Mouse (Mus musculus) Patski (cell line): ENCODE data around the gene Lepr. TPM values are rescaled to one million over a fixed set of nuclear protein-coding genes. Genes with fewer than 3 reads are reported as not detected.

Experiments
- ATAC-seq: fragments of 100-300 bp; one replicate; pipeline ENCODE4 v1.8.0; 2021
- CTCF ChIA-PET: fragments of 350-600 bp; sonication (Branson Sonifier 250); formaldehyde crosslinking; loops from one replicate; lab custom pipeline; 2022; ENCODE audit warnings: inconsistent platforms; lab: Charles Lee
- POLR2A ChIA-PET: fragments of 350-600 bp; sonication (Branson Sonifier 250); formaldehyde crosslinking; loops from one replicate; lab custom pipeline; 2022; ENCODE audit warnings: antibody characterized with exemption, inconsistent platforms; lab: Charles Lee
- DNase-seq: peaks from one replicate; pipeline ENCODE4 v3.0.0-alpha.2; 2011; ENCODE audit warnings: low read depth, low spot score
- H3K27me3 ChIP-seq: fragments of 371-371 bp; one replicate; pipeline ENCODE4 v1.5.1; 2021
- CTCF ChIP-seq: fragments of 100-300 bp; IDR thresholded peaks from one replicate; pipeline ENCODE4 v1.5.1; 2021
- in situ Hi-C: fragments of 300-500 bp; cut with MboI; formaldehyde crosslinking; loops from 3 replicates; pipeline ENCODE4 v1.11.1; 2018; ENCODE audit warnings: low pct_unique_long_range_greater_than_20kb, mixed read lengths
- polyA plus RNA-seq: library from polyadenylated mRNA; unstranded; gene quantifications from one replicate; pipeline ENCODE4 v1.2.3, GENCODE M21; 2021

Gene Lepr
- polyA plus RNA-seq, 1 experiment from 2014 or later: 1.5 TPM

DNA sequence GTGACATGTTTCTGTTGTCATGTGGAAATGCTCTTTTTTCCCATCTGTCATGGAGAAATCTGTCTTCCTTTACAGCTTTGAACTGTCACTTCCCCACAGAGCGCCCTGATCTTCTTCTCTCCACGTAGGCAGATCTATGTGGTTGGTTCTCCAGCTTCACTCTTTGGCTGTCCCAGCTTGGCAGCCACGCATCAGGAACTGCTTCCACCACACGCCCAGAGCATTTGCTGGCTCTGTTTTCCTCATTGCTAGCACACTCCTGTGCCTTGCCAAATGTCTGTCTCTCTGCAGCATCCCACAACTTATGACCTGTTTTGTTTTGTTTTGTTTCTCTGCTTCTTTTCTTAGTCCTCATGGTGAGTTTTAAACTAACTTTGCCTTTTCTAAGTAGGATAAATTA lies 24.3 kb upstream of the Lepr start:
- in situ Hi-C loops: no loop called here
- POLR2A ChIA-PET: no interaction called here
- TF ChIP-seq CTCF: no peak
- H3K27me3 ChIP-seq: no peaks in the 10 kb centered on the region
- no peak for ATAC-seq
- CTCF ChIA-PET: no interaction called here
- no peak for DNase-seq

DNA sequence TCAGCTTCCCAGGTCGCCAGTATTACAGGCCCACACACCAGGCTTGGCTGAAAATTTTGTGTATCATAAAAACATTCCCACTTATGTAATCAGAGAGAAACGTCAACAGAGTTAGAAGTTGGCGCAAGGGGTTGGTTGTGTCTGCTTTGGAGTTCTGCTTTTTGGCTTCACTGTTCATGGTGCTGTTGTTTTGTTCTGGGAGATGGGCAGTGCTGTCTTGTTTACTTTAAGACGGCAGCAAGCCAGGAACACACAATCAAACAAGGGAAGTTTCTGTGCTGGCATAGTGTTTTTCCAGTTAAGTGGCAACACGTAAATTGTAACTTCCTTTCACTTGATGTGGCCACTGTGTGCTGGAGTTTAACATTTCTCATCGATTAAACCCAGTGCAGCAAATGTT lies 22.7 kb upstream of the Lepr start:
- POLR2A ChIA-PET: no interaction called here
- no peak for ATAC-seq
- in situ Hi-C loops: no loop called here

DNA sequence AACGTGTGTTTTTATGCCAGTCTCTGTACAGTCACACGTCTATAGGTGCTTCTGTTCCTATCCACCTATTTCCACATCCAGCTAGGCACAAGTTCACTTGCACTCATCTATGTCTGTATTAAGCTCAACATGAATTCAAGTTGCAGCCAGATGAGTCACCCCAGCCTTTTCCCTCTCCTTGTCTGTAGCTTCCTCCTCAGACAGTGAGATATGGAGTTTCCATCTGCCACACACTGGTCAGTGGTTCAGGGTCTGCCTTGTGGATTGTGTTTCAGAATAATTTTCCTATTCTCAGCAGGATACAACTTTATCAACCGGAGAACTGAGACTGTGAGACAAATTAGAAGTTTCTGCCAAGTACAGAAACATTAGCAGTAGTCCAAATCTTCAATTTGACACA lies 20.0 kb upstream of the Lepr start:
- DNase-seq (no peak), ATAC-seq (no peak)
- no peaks in the 10 kb centered on the region for H3K27me3 ChIP-seq
- in situ Hi-C loops: no loop called here
- ChIA-PET CTCF (interaction anchor here (0.9 kb wide), 1 partner anchor 24 kb away, joined by 3 read pairs; no protein-coding TSS in a partner anchor), POLR2A (no interaction called here)
- no peak for TF ChIP-seq CTCF

More for the DNA sequence above, 22.7 kb upstream of the Lepr start:
- DNase-seq: no peak
- H3K27me3 ChIP-seq: no peaks in the 10 kb centered on the region
- CTCF ChIA-PET: no interaction called here
- TF ChIP-seq CTCF: no peak

DNA sequence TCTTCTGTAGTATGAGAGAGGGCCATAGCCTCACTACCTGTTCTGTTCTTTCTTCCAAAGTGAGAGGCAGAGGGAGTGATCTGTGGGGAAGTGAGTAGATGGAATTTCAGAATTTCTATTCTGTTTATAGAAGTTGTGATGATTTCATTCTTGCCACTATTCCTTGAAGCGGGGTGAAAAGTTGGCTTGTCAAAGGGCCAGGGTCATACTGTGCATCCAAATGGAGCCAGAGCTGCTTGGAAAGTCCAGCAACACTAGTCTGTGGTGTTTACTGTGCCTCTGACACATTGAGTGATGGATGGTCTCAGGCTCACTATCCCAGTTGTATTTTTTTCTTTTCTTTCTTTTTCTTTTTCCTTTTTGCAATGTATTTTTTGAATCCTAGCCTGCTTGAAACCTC lies 17.8 kb upstream of the Lepr start:
- no peak for TF ChIP-seq CTCF
- no peaks in the 10 kb centered on the region for H3K27me3 ChIP-seq
- DNase-seq (no peak), ATAC-seq (no peak)
- CTCF ChIA-PET: no interaction called here
- POLR2A ChIA-PET: no interaction called here
- in situ Hi-C loops: no loop called here

DNA sequence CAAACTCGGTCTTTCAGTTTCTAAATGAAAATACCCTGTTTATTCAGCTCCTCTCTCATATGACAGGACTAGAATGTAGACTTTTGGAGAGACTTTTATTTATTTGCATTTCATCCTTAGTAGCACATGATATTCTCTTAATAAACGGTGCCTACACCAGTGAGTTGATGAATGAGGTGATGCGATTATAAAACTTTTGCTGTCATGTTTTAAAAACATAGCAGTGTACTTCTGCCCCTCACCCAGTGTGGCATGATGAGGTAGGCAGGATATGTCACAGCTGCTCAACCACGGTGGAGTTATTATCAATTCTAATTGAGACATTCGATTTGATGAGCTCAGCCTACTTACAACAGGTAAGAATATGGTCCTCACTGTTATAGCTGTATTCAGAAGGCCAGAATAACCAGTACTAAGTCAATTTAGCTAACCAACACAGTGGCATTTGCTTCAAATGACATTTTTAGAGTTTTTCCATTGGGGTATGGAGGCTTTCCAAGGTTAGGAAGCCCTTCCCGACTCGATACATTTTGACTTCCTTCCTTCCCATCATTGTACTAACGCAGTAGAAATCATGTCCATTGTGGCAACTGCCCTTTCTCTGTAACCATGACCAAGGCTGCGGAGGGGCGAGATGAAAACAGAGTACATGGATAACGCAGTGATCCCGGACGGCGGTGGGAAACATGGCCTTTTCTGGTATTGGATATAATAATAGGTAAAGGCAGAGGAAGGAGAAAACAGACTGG lies 16.1 kb upstream of the Lepr start:
- TF ChIP-seq CTCF: no peak
- in situ Hi-C loops: no loop called here
- CTCF ChIA-PET: interaction anchor here (1.5 kb wide), 1 partner anchor 8 kb away, joined by 3 read pairs; no protein-coding TSS in a partner anchor
- POLR2A ChIA-PET: no interaction called here
- H3K27me3 ChIP-seq: no peaks in the 10 kb centered on the region
- ATAC-seq (no peak), DNase-seq (no peak)

DNA sequence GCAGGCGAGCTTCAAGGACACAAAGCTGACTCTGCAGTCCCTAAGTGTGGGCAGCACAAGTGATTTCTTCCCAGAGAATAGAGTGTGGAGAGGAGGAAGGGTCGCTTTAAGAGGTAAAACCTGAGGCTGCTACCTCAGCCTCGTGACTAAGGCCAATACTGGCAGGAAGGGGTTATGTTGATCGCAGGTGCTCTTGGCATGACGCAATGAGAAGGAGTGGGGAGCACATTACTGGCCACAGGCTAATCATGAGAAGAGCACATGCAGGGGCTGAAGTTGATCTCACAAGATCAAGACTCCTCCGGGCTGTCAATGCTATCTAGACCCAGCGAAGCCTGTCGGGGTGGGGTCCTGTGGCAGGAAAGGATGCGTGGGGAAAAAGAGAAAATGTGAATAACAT lies 11.9 kb upstream of the Lepr start:
- DNase-seq (no peak), ATAC-seq (no peak)
- peaks cover 2% of the 10 kb centered on the region for H3K27me3 ChIP-seq
- in situ Hi-C loops: no loop called here
- no peak for TF ChIP-seq CTCF
- CTCF ChIA-PET: no interaction called here
- POLR2A ChIA-PET: no interaction called here

DNA sequence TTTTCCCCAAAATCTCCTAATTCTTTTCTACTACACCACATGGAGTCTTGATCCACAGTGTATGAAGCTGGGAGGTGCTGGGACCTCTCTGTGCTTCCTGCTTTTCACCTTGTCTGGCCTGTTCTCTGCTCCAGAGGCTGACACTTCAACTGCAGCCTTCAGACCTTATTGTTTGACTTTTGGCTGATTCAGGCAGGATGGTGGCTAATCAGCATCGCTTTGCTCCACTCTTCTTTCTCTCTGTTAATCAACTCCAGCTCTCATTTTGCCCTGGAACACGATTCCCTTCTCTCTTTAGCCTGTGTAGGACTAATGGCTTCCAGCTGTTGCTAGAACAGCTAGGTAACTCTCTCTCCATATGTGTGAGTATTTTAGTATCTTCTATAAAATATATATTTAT lies 10.0 kb upstream of the Lepr start:
- peaks cover 2% of the 10 kb centered on the region for H3K27me3 ChIP-seq
- in situ Hi-C loops: no loop called here
- ATAC-seq: no peak
- no peak for DNase-seq
- ChIA-PET CTCF (no interaction called here), POLR2A (no interaction called here)
- no peak for TF ChIP-seq CTCF

DNA sequence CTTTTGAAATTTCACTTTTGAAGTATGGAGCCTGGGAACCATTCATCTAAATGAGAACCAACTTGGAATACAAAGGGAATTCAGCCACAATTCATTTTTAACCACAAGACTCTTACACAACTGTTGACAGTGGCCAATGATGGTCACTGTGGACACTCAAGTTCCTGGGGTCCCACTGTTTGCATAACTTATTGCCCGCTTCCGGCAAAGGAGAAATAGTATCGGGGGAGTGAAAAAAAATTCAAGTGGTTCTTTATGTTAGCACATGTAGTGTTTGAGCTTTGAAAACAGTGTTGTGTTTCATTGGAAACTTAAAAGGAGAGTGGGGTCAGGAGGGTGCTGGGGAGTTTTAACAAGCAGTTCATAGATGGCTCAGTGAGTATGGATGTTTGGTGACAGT lies 9.3 kb upstream of the Lepr start:
- no peak for ATAC-seq

DNA sequence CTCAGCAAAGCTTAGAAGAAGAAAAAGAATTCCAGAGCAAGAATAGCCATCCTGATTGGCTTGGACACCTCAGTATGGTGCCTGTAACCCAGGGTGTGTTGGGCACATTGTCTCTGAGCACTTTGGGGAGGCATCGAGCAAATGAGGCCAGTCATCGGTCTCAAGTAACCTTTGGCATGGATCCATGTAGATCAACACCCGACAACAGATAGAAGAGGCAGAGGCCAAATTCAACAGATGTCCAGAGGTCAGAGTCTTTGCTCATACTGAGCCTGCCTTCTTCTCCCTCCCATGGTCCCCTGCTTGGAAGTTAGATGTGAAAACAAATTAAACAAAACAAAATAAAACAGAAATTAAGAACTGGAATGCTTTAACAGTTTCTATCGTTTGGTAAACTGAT lies 6.8 kb upstream of the Lepr start:
- H3K27me3 ChIP-seq: peaks cover 2% of the 10 kb centered on the region
- in situ Hi-C loops: no loop called here
- ChIA-PET POLR2A (no interaction called here), CTCF (no interaction called here)
- TF ChIP-seq CTCF: no peak
- no peak for ATAC-seq
- DNase-seq: no peak

More for the DNA sequence above, 9.3 kb upstream of the Lepr start:
- in situ Hi-C loops: no loop called here
- no peak for DNase-seq
- ChIA-PET CTCF (no interaction called here), POLR2A (interaction anchor here (0.6 kb wide), 1 partner anchor 9 kb away, joined by 4 read pairs; no protein-coding TSS in a partner anchor)
- TF ChIP-seq CTCF: no peak
- peaks cover 2% of the 10 kb centered on the region for H3K27me3 ChIP-seq

DNA sequence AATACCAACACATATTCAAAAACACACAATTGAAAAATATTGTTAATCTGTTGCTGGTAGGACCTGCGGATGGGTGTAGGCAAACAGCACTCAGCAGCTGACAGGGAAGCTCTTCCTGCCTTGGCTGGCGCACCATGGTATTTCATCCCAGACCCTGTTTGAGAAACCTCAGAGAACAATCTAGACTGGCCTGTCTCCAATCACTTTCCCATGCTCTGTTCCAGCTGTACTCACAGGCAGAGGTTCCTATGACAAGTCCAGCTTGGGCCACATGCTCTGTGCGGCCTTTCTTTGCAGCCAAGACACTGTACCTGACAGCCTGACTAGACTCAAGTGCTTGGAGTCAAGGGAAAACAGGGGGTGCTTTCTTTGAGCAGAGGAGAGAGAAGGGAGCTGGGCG lies 6.1 kb upstream of the Lepr start:
- TF ChIP-seq CTCF: no peak
- in situ Hi-C loops: no loop called here
- DNase-seq (no peak), ATAC-seq (no peak)
- POLR2A ChIA-PET: no interaction called here
- H3K27me3 ChIP-seq: peaks cover 2% of the 10 kb centered on the region
- CTCF ChIA-PET: no interaction called here

DNA sequence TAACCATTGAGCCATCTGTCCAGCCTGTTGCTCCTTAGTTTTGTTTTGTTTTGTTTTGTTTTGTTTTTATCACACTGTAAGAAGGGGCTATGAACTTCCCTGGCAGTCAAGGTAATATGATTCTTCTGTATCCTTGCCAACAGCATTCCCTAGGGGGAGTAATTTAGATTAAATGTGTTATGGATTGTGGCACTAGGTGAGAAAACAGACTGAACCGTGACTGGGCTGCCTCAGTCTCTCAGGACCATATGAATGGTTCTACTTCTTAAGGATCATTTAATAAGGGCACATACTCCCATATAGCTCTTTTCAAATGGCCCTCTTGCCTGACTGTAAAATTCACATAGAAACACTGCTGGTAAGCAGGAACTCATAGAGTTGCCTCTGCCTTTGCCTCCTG lies 4.6 kb upstream of the Lepr start:
- peaks cover 2% of the 10 kb centered on the region for H3K27me3 ChIP-seq
- in situ Hi-C loops: no loop called here
- no peak for ATAC-seq
- TF ChIP-seq CTCF: no peak
- CTCF ChIA-PET: no interaction called here
- DNase-seq: no peak
- POLR2A ChIA-PET: no interaction called here

DNA sequence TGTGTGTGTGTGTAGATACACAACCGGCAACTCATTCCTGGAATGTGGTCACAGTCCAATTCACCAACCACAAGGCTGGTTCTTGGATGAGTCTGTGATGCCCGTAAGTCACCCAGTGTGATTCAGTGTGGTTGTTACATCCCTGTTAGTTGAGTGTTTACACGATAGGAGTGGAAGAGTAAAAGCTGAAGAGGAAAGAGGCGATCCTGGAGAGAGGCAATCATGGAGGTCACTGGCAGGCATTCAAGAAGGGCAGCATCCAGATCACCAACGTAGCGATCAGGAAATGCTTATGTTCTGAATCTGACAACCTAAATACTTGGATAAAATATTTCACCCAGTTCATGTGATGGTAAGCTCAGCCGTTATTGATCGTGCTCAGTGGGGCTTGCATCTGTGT lies 1.9 kb upstream of the Lepr start:
- in situ Hi-C loops: no loop called here
- peak; percentile 76 for ATAC-seq
- no peak for TF ChIP-seq CTCF
- DNase-seq: peak; percentile 66
- no peaks in the 10 kb centered on the region for H3K27me3 ChIP-seq
- CTCF ChIA-PET: no interaction called here
- POLR2A ChIA-PET: no interaction called here
